Mouse (Mus musculus): ENCODE data around the gene Hmcn2. TPM values are rescaled to one million over a fixed set of nuclear protein-coding genes. Genes with fewer than 3 reads are reported as not detected.

Gene Hmcn2
- polyA plus RNA-seq, 2 experiments = 0.23 to 0.70 TPM

DNA sequence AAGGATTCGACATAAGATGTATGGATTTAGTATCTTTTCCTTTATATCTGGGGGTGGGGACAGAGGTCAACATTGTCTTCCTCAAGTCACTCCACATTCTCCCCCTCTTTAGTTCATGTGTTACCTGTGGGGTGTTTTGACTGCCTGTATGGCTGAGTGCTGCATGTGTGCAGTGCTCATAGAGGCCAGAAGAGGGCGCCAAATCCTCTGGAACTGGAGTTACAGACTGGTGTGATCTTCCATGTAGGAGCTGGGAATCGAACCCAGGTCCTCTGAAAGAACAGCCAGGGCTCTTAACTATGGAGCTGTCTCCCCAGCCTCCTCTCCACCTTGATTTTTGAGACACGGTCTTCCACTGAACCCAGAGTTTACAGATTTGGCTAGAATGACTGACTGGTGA lies 159.7 kb downstream of the Hmcn2 start:
- no peak overlapping the region for H3K4me2 ChIP-seq (replicated peaks; ENCODE audit: low read depth, low read length, severe bottlenecking)
- no peak overlapping the region for H3K4me3 ChIP-seq (replicated peaks; ENCODE audit: low read length)
- no peak overlapping the region for H3K27ac ChIP-seq (replicated peaks; ENCODE audit: low read depth, low read length)
- peaks cover 11% of the 10 kb centered on the region; the same call in 1 of the 2 replicates for H3K27me3 ChIP-seq (ENCODE audit: control insufficient read depth, insufficient read depth, low read length)
- ATAC-seq (ENCODE audit: low FRiP score, low read depth) (no peak), DNase-seq (ENCODE audit: low spot score) (no peak)
- H3K9ac ChIP-seq (ENCODE audit: low read depth, low read length, severe bottlenecking) = no peak overlapping the region
- peaks cover 17% of the 10 kb centered on the region; the same call in 1 of the 2 replicates for H3K4me1 ChIP-seq (ENCODE audit: control insufficient read depth, insufficient read depth, low read length)
- 61% methylated on average over 4 of the region's 4 CpGs for WGBS
- no peaks in the 10 kb centered on the region for H3K9me3 ChIP-seq (ENCODE audit: control insufficient read depth, low read length)
- TF ChIP-seq POLR2A (IDR thresholded peaks at IDR 0.05; ENCODE audit: borderline replicate concordance, extremely low read depth, insufficient read depth, insufficient read length) = no peak
- no peaks in the 10 kb centered on the region for H3K36me3 ChIP-seq (ENCODE audit: control insufficient read depth, insufficient read depth, low read length)

DNA sequence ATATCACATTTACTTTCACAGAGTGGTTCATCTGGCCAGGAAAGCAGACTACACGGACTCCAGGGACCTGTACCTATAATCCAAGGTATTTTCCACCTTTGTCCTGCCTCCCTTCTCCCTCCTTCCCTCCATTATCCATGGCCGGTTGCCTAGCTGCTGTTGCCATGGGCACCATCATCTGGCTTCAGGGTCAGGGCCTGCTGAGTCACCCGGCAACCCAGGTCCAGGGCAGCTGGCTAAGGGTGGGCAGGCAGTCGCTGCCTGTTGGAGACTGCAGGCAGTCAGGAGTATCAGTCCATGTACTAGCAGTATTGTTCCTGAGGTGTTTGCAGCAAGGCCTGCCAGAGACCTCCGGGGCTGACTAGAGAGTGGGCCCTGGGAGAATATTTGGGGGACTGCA lies 160.5 kb downstream of the Hmcn2 start:
- Histone ChIP-seq H3K4me3 (replicated peaks; ENCODE audit: low read length) (no peak overlapping the region), H3K4me2 (replicated peaks; ENCODE audit: low read depth, low read length, severe bottlenecking) (no peak overlapping the region), H3K9me3 (ENCODE audit: control insufficient read depth, low read length) (no peaks in the 10 kb centered on the region), H3K27ac (replicated peaks; ENCODE audit: low read depth, low read length) (no peak overlapping the region), H3K27me3 (ENCODE audit: control insufficient read depth, insufficient read depth, low read length) (peaks cover 11% of the 10 kb centered on the region; the same call in 1 of the 2 replicates), H3K36me3 (ENCODE audit: control insufficient read depth, insufficient read depth, low read length) (no peaks in the 10 kb centered on the region), H3K4me1 (ENCODE audit: control insufficient read depth, insufficient read depth, low read length) (peaks cover 12% of the 10 kb centered on the region; the same call in 1 of the 2 replicates), H3K9ac (ENCODE audit: low read depth, low read length, severe bottlenecking) (no peak overlapping the region)
- no peak for TF ChIP-seq POLR2A (IDR thresholded peaks at IDR 0.05; ENCODE audit: borderline replicate concordance, extremely low read depth, insufficient read depth, insufficient read length)
- WGBS = 70% methylated on average over 5 of the region's 5 CpGs
- ATAC-seq (ENCODE audit: low FRiP score, low read depth) = no peak
- DNase-seq (ENCODE audit: low spot score) = no peak

- DNase-seq (ENCODE audit: low spot score) (no peak), ATAC-seq (ENCODE audit: low FRiP score, low read depth) (no peak)
- 77% methylated on average over 10 of the region's 10 CpGs for WGBS
- Histone ChIP-seq H3K36me3 (ENCODE audit: control insufficient read depth, insufficient read depth, low read length) (no peaks in the 10 kb centered on the region), H3K27ac (replicated peaks; ENCODE audit: low read depth, low read length) (no peak overlapping the region), H3K4me2 (replicated peaks; ENCODE audit: low read depth, low read length, severe bottlenecking) (no peak overlapping the region), H3K27me3 (ENCODE audit: control insufficient read depth, insufficient read depth, low read length) (no peaks in the 10 kb centered on the region; the same call in 1 of the 2 replicates), H3K4me1 (ENCODE audit: control insufficient read depth, insufficient read depth, low read length) (no peaks in the 10 kb centered on the region), H3K9ac (ENCODE audit: low read depth, low read length, severe bottlenecking) (no peak overlapping the region), H3K9me3 (ENCODE audit: control insufficient read depth, low read length) (no peaks in the 10 kb centered on the region), H3K4me3 (replicated peaks; ENCODE audit: low read length) (no peak overlapping the region)
- TF ChIP-seq POLR2A (IDR thresholded peaks at IDR 0.05; ENCODE audit: borderline replicate concordance, extremely low read depth, insufficient read depth, insufficient read length) = no peak
Observed at GRCm38 (mm10) chr2:31476107-31476820, 162.0 kb downstream of the Hmcn2 start.

DNA sequence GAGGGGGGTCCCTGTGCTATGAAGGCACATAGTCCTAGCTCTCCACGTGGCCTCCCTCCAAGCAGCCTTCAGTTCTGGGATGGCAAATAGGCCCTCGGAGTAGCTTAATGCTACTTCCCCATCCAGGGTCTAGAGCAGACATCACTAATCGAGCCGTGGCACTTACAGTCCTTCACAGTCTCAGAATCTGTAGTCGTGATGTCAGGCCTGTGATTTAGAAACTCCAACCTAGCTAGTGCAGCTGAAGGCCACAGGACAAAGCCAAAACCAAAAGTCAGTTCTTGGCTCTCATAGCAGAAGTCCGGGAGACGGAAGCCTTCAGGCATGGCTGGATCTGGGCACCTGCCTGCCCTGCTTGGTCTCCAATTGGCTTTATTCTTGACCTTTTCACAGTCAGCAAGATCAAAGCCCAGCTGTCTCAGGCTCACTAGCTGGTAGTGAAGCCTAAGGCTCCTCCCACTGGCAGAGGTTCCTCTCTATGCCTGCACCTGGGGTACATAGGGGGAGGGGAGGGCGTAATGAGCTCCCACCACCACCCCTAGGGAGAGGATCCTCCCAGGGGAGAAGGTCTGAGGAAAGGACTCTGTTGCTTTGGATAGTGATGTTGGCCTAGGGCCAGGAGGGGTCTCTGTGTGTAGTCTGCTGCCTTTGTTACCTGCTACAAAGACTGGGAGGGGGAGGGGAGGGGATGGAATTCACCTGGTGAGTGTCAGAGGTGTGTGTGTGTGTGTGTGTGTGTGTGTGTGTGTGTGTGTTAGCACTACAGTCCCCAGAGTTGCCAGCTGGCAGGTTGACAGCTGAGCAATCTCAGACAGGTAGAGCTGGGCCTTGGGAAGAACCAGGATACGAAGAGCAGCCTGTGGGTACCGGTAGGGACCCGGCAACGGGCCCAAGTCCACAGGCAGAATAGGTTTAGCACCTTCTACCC lies 163.3 kb downstream of the Hmcn2 start:
- H3K4me3 ChIP-seq (replicated peaks; ENCODE audit: low read length) = no peak overlapping the region
- DNase-seq (ENCODE audit: low spot score) (no peak), ATAC-seq (ENCODE audit: low FRiP score, low read depth) (no peak)
- 80% methylated on average over 12 of the region's 12 CpGs for WGBS
- no peaks in the 10 kb centered on the region for H3K36me3 ChIP-seq (ENCODE audit: control insufficient read depth, insufficient read depth, low read length)
- no peak overlapping the region for H3K4me2 ChIP-seq (replicated peaks; ENCODE audit: low read depth, low read length, severe bottlenecking)
- H3K27me3 ChIP-seq (ENCODE audit: control insufficient read depth, insufficient read depth, low read length) = no peaks in the 10 kb centered on the region
- H3K9me3 ChIP-seq (ENCODE audit: control insufficient read depth, low read length) = no peaks in the 10 kb centered on the region
- no peaks in the 10 kb centered on the region for H3K4me1 ChIP-seq (ENCODE audit: control insufficient read depth, insufficient read depth, low read length)
- H3K27ac ChIP-seq (replicated peaks; ENCODE audit: low read depth, low read length) = no peak overlapping the region
- no peak for TF ChIP-seq POLR2A (IDR thresholded peaks at IDR 0.05; ENCODE audit: borderline replicate concordance, extremely low read depth, insufficient read depth, insufficient read length)
- H3K9ac ChIP-seq (ENCODE audit: low read depth, low read length, severe bottlenecking) = no peak overlapping the region

DNA sequence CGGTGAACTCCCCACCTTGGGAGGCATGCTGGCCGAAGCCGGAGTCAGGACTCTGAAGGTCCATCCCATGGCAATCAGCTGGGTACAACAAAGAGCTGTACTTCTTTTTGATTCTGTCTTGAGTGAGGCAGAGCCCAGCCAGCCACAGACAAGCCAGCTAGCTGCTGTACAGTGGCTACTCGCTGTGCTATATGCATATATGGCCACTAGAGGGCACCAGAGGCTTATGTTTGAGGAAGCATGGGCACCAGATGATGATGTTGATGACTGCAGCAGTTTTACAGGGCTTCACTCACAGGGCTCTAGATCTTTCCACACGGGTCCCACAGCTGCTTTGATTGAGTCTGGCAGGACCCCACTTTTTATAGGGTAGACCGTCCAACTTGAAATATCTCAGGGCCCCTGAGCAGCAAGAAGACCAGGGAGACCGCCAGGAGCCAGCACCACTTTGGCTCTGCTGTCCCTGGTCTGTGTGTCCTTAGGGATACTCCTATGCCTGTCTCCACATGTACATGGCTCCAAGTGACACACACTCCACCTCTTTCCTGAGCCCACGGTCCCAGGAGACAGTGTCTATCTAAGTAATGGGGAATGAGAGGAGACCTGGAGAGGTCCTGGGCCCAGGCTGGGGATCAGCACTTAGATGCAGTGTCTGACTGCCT lies 168.8 kb downstream of the Hmcn2 start:
- no peaks in the 10 kb centered on the region for H3K4me1 ChIP-seq (ENCODE audit: control insufficient read depth, insufficient read depth, low read length)
- TF ChIP-seq POLR2A (IDR thresholded peaks at IDR 0.05; ENCODE audit: borderline replicate concordance, extremely low read depth, insufficient read depth, insufficient read length) = no peak
- ATAC-seq (ENCODE audit: low FRiP score, low read depth) (peak; percentile 86), DNase-seq (ENCODE audit: low spot score) (peak; percentile 92)
- no peak overlapping the region for H3K27ac ChIP-seq (replicated peaks; ENCODE audit: low read depth, low read length)
- H3K27me3 ChIP-seq (ENCODE audit: control insufficient read depth, insufficient read depth, low read length) = no peaks in the 10 kb centered on the region
- no peak overlapping the region for H3K9ac ChIP-seq (ENCODE audit: low read depth, low read length, severe bottlenecking)
- WGBS = 25% methylated on average over 8 of the region's 8 CpGs
- no peak overlapping the region for H3K4me3 ChIP-seq (replicated peaks; ENCODE audit: low read length)
- H3K36me3 ChIP-seq (ENCODE audit: control insufficient read depth, insufficient read depth, low read length) = no peaks in the 10 kb centered on the region
- no peaks in the 10 kb centered on the region for H3K9me3 ChIP-seq (ENCODE audit: control insufficient read depth, low read length)
- no peak overlapping the region for H3K4me2 ChIP-seq (replicated peaks; ENCODE audit: low read depth, low read length, severe bottlenecking)

Measured in limb, embryonic 14.5 days (tissue).